Mouse (Mus musculus) heart, postnatal 0 days (tissue): Measurements from ENCODE around the gene Abcb9.
A peak's percentile ranks its signal among the peaks of the same experiment; 100 is the strongest.

Experiments used
- CTCF ChIP-seq: IDR thresholded peaks from 2 replicates; pipeline ENCODE4 v1.5.1; 2016; ENCODE audit warnings: antibody characterized with exemption, control low read depth, low read depth
- EP300 ChIP-seq: IDR thresholded peaks from 2 replicates; pipeline ENCODE4 v1.6.1; 2016; ENCODE audit warnings: antibody characterized with exemption, low read depth

DNA sequence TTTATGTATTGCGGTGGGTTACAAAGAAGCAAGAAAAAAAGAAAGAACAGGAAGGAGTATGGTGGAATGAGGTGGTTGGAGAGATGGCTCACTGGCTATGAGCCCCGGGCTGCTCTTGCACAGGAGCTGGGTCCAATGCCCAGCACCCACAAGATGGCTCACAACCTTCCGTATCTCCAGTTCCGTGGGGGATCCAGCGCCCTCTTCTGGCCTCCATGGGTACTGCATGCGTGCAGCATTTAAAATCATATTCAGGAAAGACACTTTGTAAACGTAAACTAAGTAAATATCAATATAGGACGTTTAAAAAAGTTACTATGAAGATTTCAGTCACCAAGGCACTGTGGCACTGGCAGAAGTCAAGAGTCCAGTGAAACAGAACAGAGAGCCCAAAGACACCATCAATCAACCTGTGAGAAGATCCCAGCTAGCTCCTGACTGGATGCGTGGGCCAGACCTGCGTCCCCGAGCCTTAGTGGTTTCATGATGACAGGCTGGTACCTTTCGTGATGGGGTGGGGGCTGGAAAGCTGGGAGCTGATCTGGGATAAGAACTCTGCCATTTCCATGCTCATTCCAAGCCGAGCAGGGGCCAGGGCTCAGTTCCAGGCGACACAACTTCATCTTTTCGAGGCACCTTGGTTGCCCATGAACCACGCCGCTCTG lies 15.6 kb upstream of the Abcb9 start:
- peak; percentile 74 for TF ChIP-seq CTCF
- no peak; the same call in 1 of the 2 replicates for TF ChIP-seq EP300
